Mouse (Mus musculus): ENCODE results near the gene Prim2. TPM values are rescaled to one million over a fixed set of nuclear protein-coding genes. Genes with fewer than 3 reads are reported as not detected.
"Not testable (repeated sequence)": the region's sequence is repeated elsewhere in the genome, so short reads cannot be mapped to it uniquely, and the experiment has no call there.

The Prim2 gene
- total RNA-seq, 2 experiments from 2014 or later: 2.4 TPM

GRCm38 (mm10) chr1:33658302-33658701, 11.3 kb downstream of the Prim2 start:
- DNase-seq: no peak
- intact Hi-C loops (cut with DNase I): no loop called here

- DNase-seq: no peak
- intact Hi-C loops (cut with DNase I): no loop called here
These were observed 11.9 kb downstream of the Prim2 start for GRCm38 (mm10) chr1:33657574-33658149.

- intact Hi-C loops (cut with DNase I): no loop called here
- no peak for DNase-seq
These were observed 18.7 kb downstream of the Prim2 start for GRCm38 (mm10) chr1:33650875-33651274.

- intact Hi-C loops (cut with DNase I): no loop called here
- DNase-seq: no peak
These were observed 20.0 kb downstream of the Prim2 start for GRCm38 (mm10) chr1:33649534-33650108.

GRCm38 (mm10) chr1:33649021-33649420, 20.6 kb downstream of the Prim2 start:
- no peak for DNase-seq
- intact Hi-C loops (cut with DNase I): no loop called here

GRCm38 (mm10) chr1:33647661-33648060, 21.9 kb downstream of the Prim2 start:
- intact Hi-C loops (cut with DNase I): no loop called here
- no peak for DNase-seq

- peak in 1 of 2 experiments; percentile 13 for DNase-seq
- intact Hi-C loops (cut with DNase I): no loop called here
These were observed 22.4 kb downstream of the Prim2 start for GRCm38 (mm10) chr1:33647173-33647572.

- DNase-seq: peak in 1 of 2 experiments; percentile 19
- intact Hi-C loops (cut with DNase I): no loop called here
These were observed 23.9 kb downstream of the Prim2 start for GRCm38 (mm10) chr1:33645689-33646088.

- intact Hi-C loops (cut with DNase I): no loop called here
These were observed 28.5 kb downstream of the Prim2 start for GRCm38 (mm10) chr1:33641139-33641538.

GRCm38 (mm10) chr1:33640089-33640488, 29.5 kb downstream of the Prim2 start:
- intact Hi-C loops (cut with DNase I): no loop called here
- no peak for DNase-seq

More at GRCm38 (mm10) chr1:33641139-33641538, 28.5 kb downstream of the Prim2 start:
- DNase-seq: peak in 1 of 2 experiments; percentile 8

- intact Hi-C loops (cut with DNase I): no loop called here
- DNase-seq: no peak
These were observed 30.4 kb downstream of the Prim2 start for GRCm38 (mm10) chr1:33639234-33639633.

- no peak for DNase-seq
- intact Hi-C loops (cut with DNase I): no loop called here
These were observed 31.8 kb downstream of the Prim2 start for GRCm38 (mm10) chr1:33637827-33638226.

GRCm38 (mm10) chr1:33636421-33637195, 33.0 kb downstream of the Prim2 start:
- DNase-seq: no peak
- intact Hi-C loops (cut with DNase I): no loop called here

GRCm38 (mm10) chr1:33631002-33631618, 38.5 kb downstream of the Prim2 start:
- DNase-seq; intact Hi-C loops (cut with DNase I): not testable (repeated sequence)

- intact Hi-C loops (cut with DNase I): no loop called here
- DNase-seq: no peak
These were observed 41.8 kb downstream of the Prim2 start for GRCm38 (mm10) chr1:33627803-33628202.

GRCm38 (mm10) chr1:33627070-33627469, 42.5 kb downstream of the Prim2 start:
- no peak for DNase-seq
- intact Hi-C loops (cut with DNase I): no loop called here

GRCm38 (mm10) chr1:33624900-33625299, 44.7 kb downstream of the Prim2 start:
- intact Hi-C loops (cut with DNase I): no loop called here
- no peak for DNase-seq

- intact Hi-C loops (cut with DNase I): no loop called here
- no peak for DNase-seq
These were observed 45.2 kb downstream of the Prim2 start for GRCm38 (mm10) chr1:33624441-33624840.

GRCm38 (mm10) chr1:33621791-33622190, 47.8 kb downstream of the Prim2 start:
- intact Hi-C loops (cut with DNase I): no loop called here
- DNase-seq: no peak

- intact Hi-C loops (cut with DNase I): no loop called here
- no peak for DNase-seq
These were observed 49.4 kb downstream of the Prim2 start for GRCm38 (mm10) chr1:33620091-33620788.

GRCm38 (mm10) chr1:33616642-33617041, 53.0 kb downstream of the Prim2 start:
- DNase-seq; intact Hi-C loops (cut with DNase I): not testable (repeated sequence)

Data from heart, postnatal 36 days (tissue).